Mouse (Mus musculus): Measurements from ENCODE around the gene Pln. TPM values are rescaled to one million over a fixed set of nuclear protein-coding genes. Genes with fewer than 3 reads are reported as not detected.

Gene Pln
- polyA plus RNA-seq, 1 experiment from 2014 or later = 0.78 TPM

GRCm38 (mm10) chr10:53384896-53385295, 47.4 kb downstream of the Pln start:
- no peaks in the 10 kb centered on the region for H3K27me3 ChIP-seq (ENCODE audit: insufficient read depth, low read length)
- no peaks in the 10 kb centered on the region for H3K9me3 ChIP-seq (replicated peaks; ENCODE audit: low read length)
- no peak overlapping the region for H3K4me3 ChIP-seq (replicated peaks; ENCODE audit: low read depth, low read length)
- WGBS = 97% methylated on average over 1 of the region's 1 CpGs
- H3K4me1 ChIP-seq (replicated peaks; ENCODE audit: insufficient read depth, low read length) = no peaks in the 10 kb centered on the region
- no peak overlapping the region for H3K4me2 ChIP-seq (ENCODE audit: low read length)
- no peak for ATAC-seq (replicated peaks; ENCODE audit: low FRiP score, low read depth)
- no peak for TF ChIP-seq CTCF (IDR thresholded peaks at IDR 0.05; ENCODE audit: low read depth)
- no peak for DNase-seq (ENCODE audit: low spot score)
- no peak overlapping the region for H3K27ac ChIP-seq
- no peaks in the 10 kb centered on the region for H3K36me3 ChIP-seq (ENCODE audit: insufficient read depth, low read length)
- H3K9ac ChIP-seq (ENCODE audit: low read depth, low read length) = no peak overlapping the region

GRCm38 (mm10) chr10:53385438-53385837, 48.0 kb downstream of the Pln start:
- Histone ChIP-seq H3K27me3 (ENCODE audit: insufficient read depth, low read length) (no peaks in the 10 kb centered on the region), H3K9me3 (replicated peaks; ENCODE audit: low read length) (no peaks in the 10 kb centered on the region), H3K36me3 (ENCODE audit: insufficient read depth, low read length) (no peaks in the 10 kb centered on the region), H3K4me3 (replicated peaks; ENCODE audit: low read depth, low read length) (no peak overlapping the region), H3K4me2 (ENCODE audit: low read length) (no peak overlapping the region), H3K27ac (no peak overlapping the region), H3K9ac (ENCODE audit: low read depth, low read length) (no peak overlapping the region), H3K4me1 (replicated peaks; ENCODE audit: insufficient read depth, low read length) (no peaks in the 10 kb centered on the region)
- 74% methylated on average over 5 of the region's 5 CpGs for whole genome bisulfite sequencing
- ATAC-seq (replicated peaks; ENCODE audit: low FRiP score, low read depth) = no peak
- TF ChIP-seq CTCF (IDR thresholded peaks at IDR 0.05; ENCODE audit: low read depth) = no peak
- DNase-seq (ENCODE audit: low spot score) = no peak

GRCm38 (mm10) chr10:53388227-53388920, 50.9 kb downstream of the Pln start:
- H3K36me3 ChIP-seq (ENCODE audit: insufficient read depth, low read length) = no peaks in the 10 kb centered on the region
- 69% methylated on average over 6 of the region's 6 CpGs for WGBS
- no peaks in the 10 kb centered on the region for H3K27me3 ChIP-seq (ENCODE audit: insufficient read depth, low read length)
- H3K4me1 ChIP-seq (replicated peaks; ENCODE audit: insufficient read depth, low read length) = no peaks in the 10 kb centered on the region
- ATAC-seq (replicated peaks; ENCODE audit: low FRiP score, low read depth) (no peak), DNase-seq (ENCODE audit: low spot score) (no peak)
- H3K27ac ChIP-seq = no peak overlapping the region
- no peaks in the 10 kb centered on the region for H3K9me3 ChIP-seq (replicated peaks; ENCODE audit: low read length)
- H3K4me2 ChIP-seq (ENCODE audit: low read length) = no peak overlapping the region
- no peak overlapping the region for H3K4me3 ChIP-seq (replicated peaks; ENCODE audit: low read depth, low read length)
- TF ChIP-seq CTCF (IDR thresholded peaks at IDR 0.05; ENCODE audit: low read depth) = no peak
- no peak overlapping the region for H3K9ac ChIP-seq (ENCODE audit: low read depth, low read length)

GRCm38 (mm10) chr10:53394923-53395629, 57.6 kb downstream of the Pln start:
- no peak overlapping the region for H3K4me2 ChIP-seq (ENCODE audit: low read length)
- no peaks in the 10 kb centered on the region for H3K4me1 ChIP-seq (replicated peaks; ENCODE audit: insufficient read depth, low read length)
- DNase-seq (ENCODE audit: low spot score) (no peak), ATAC-seq (replicated peaks; ENCODE audit: low FRiP score, low read depth) (no peak)
- H3K27ac ChIP-seq = no peak overlapping the region
- H3K9ac ChIP-seq (ENCODE audit: low read depth, low read length) = no peak overlapping the region
- no peaks in the 10 kb centered on the region for H3K27me3 ChIP-seq (ENCODE audit: insufficient read depth, low read length)
- no peak overlapping the region for H3K4me3 ChIP-seq (replicated peaks; ENCODE audit: low read depth, low read length)
- 81% methylated on average over 9 of the region's 9 CpGs for WGBS
- H3K36me3 ChIP-seq (ENCODE audit: insufficient read depth, low read length) = no peaks in the 10 kb centered on the region
- no peaks in the 10 kb centered on the region for H3K9me3 ChIP-seq (replicated peaks; ENCODE audit: low read length)
- TF ChIP-seq CTCF (IDR thresholded peaks at IDR 0.05; ENCODE audit: low read depth) = no peak

Other genes starting within 250 kb of the Pln start
- 4.3 and 4.7 TPM in 2 replicates for gene Cep85l, start 42.3 kb downstream of the Pln start, polyA plus RNA-seq (2015; fragmentation: Nextera tagmentation; extraction: Ambion mirVana)